Mouse (Mus musculus): ENCODE data around the gene Sh3bp4.

DNA sequence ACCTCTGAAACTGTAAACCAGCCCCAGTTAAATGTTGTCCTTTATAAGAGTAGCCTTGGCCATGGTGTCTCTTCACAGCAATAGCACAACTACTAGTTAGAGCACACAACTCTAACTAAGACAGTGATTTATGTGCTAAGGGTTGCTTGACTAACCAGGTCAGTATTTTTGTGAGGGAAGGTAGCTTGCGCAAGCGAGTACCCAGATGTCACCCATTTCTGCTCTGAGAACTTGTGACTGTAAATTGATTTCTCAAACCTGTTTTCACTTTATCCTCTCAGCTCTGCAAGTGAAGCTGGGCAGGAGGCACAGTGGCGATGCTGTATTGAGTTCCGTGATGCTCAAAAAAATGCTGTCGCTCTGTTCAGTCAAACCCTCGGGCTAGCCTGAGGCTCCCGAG is 117.2 kb downstream of the Sh3bp4 start:
- no peak for TF ChIP-seq CTCF (IDR thresholded peaks at IDR 0.05; ENCODE audit: borderline replicate concordance, extremely low read depth, insufficient read depth, insufficient read length)
- TF ChIP-seq POLR2A (IDR thresholded peaks at IDR 0.05; ENCODE audit: borderline replicate concordance, extremely low read depth, insufficient read depth, insufficient read length, poor library complexity, severe bottlenecking), result no peak
